Mouse (Mus musculus) olfactory bulb, adult 2 months (tissue): ENCODE data around the gene Trim30b.

Experiments
- CTCF ChIP-seq: fragments of 200-500 bp; IDR thresholded peaks from 2 replicates; pipeline ENCODE4 v1.5.1; 2012; ENCODE audit warnings: low read depth, mild to moderate bottlenecking, low read length, moderate library complexity; ENCODE audit not compliant: insufficient read depth
- POLR2A ChIP-seq: fragments of 200-500 bp; IDR thresholded peaks from 2 replicates; pipeline ENCODE4 v1.6.1; 2012; ENCODE audit warnings: mild to moderate bottlenecking, low read depth, low read length, moderate library complexity; ENCODE audit not compliant: insufficient read depth

GRCm38 (mm10) chr7:104404460-104404950, 34.8 kb upstream of the Trim30b start:
- TF ChIP-seq CTCF (no peak), POLR2A (no peak)
